Mouse (Mus musculus): Measurements from ENCODE around the gene Anxa5. TPM values are rescaled to one million over a fixed set of nuclear protein-coding genes. Genes with fewer than 3 reads are reported as not detected.

Anxa5 gene
- polyA plus RNA-seq, 1 experiment, result not detected

DNA sequence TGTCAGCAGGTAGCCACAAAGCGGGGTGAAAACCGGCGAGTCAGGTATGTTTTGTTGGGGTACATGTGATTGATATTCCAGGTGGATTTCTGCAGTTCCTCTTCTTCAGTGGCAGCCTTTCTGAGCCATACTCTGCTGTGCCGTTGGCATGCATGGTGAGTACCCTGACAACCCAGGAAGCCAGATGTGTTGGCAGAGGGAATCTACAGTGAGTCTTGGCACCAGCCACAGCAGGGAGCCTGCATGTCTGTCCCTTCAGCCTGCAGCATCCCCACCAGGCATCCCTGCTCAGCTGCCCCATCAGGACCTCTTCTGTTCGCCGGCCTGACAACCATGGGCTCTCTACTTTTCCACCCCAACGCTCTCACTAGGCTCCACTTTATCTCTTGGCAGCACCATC, 25.9 kb upstream of the Anxa5 start:
- TF ChIP-seq CTCF (IDR thresholded peaks at IDR 0.05; ENCODE audit: insufficient read depth, low read depth, low read length) (no peak), POLR2A (IDR thresholded peaks at IDR 0.05; ENCODE audit: insufficient read depth, low read depth, low read length) (no peak)
- Histone ChIP-seq H3K27ac (ENCODE audit: insufficient read depth, low read depth, low read length) (no peak overlapping the region), H3K4me1 (ENCODE audit: control insufficient read depth, insufficient read depth, low read length) (no peaks in the 10 kb centered on the region), H3K4me3 (ENCODE audit: insufficient read depth, low read depth, low read length) (no peak overlapping the region)
- WGBS, result 77% methylated on average over 7 of the region's 7 CpGs

DNA sequence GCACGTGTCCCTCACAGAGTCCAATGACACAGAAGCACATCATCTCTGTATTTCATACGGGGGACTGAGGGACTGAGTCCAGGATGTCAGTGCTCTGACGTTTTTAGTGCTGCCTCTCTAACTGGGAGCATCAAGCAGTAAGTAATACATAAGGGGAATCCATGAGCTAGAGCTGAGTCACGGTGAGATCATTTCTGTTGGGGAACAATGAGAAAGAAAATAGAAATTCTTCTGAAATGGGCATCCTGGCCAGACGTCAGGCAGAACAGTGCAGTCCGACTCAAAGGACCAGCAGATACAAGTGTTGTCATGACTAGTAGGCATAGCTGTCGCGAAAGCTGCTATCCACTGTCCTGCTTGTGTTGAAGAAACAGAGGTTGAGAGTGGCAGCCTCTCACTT, 25.3 kb upstream of the Anxa5 start:
- WGBS, result 72% methylated on average over 8 of the region's 8 CpGs

DNA sequence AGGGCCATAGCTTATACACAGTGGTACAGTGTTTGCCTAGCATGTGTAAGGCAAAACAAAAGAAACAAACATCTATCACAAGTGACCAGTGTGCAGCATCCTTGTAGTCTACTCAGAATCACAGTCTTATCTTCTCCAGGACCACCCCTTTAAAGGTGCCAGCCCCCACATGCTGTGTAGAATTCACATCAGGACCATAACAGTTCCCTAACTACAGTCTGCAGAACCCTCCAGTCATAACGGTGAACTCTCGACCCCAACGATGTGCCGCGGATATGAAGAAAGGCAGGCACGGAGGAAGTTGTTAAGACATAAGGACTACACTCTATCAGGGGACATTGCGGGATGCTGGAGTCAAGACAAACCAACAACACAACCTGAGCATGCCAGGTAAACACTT, 23.7 kb upstream of the Anxa5 start:
- Histone ChIP-seq H3K4me3 (ENCODE audit: insufficient read depth, low read depth, low read length) (no peak overlapping the region), H3K27ac (ENCODE audit: insufficient read depth, low read depth, low read length) (no peak overlapping the region), H3K4me1 (ENCODE audit: control insufficient read depth, insufficient read depth, low read length) (no peaks in the 10 kb centered on the region)
- TF ChIP-seq CTCF (IDR thresholded peaks at IDR 0.05; ENCODE audit: insufficient read depth, low read depth, low read length) (no peak), POLR2A (IDR thresholded peaks at IDR 0.05; ENCODE audit: insufficient read depth, low read depth, low read length) (no peak)
- WGBS, result 97% methylated on average over 7 of the region's 7 CpGs

More for the DNA sequence above, 25.3 kb upstream of the Anxa5 start:
- Histone ChIP-seq H3K4me3 (ENCODE audit: insufficient read depth, low read depth, low read length) (no peak overlapping the region), H3K4me1 (ENCODE audit: control insufficient read depth, insufficient read depth, low read length) (no peaks in the 10 kb centered on the region), H3K27ac (ENCODE audit: insufficient read depth, low read depth, low read length) (no peak overlapping the region)
- TF ChIP-seq CTCF (IDR thresholded peaks at IDR 0.05; ENCODE audit: insufficient read depth, low read depth, low read length), result no peak
- TF ChIP-seq POLR2A (IDR thresholded peaks at IDR 0.05; ENCODE audit: insufficient read depth, low read depth, low read length), result no peak

DNA sequence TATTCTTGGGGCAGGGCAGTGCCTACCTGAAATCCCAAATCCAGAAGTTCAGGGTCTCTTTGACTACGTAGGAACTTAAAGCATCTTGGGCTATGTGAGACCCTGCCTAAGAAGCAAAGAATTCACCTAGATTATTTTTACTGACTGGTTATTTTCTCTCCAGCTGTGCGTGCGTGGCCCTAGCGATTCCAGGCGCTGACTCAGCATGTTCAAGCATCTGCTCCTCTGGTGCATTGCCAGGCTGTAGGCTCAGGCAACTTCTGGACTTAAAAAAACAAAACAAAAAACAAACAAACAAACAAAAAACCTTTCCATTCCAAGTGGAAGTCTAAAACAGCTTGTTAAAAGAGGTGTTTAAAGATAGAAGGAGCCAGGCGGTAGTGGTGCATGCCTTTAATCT, 22.5 kb upstream of the Anxa5 start:
- TF ChIP-seq CTCF (IDR thresholded peaks at IDR 0.05; ENCODE audit: insufficient read depth, low read depth, low read length) (no peak), POLR2A (IDR thresholded peaks at IDR 0.05; ENCODE audit: insufficient read depth, low read depth, low read length) (no peak)
- no peak overlapping the region for H3K4me3 ChIP-seq (ENCODE audit: insufficient read depth, low read depth, low read length)
- WGBS, result 81% methylated on average over 6 of the region's 6 CpGs
- H3K27ac ChIP-seq (ENCODE audit: insufficient read depth, low read depth, low read length), result no peak overlapping the region
- H3K4me1 ChIP-seq (ENCODE audit: control insufficient read depth, insufficient read depth, low read length), result no peaks in the 10 kb centered on the region

DNA sequence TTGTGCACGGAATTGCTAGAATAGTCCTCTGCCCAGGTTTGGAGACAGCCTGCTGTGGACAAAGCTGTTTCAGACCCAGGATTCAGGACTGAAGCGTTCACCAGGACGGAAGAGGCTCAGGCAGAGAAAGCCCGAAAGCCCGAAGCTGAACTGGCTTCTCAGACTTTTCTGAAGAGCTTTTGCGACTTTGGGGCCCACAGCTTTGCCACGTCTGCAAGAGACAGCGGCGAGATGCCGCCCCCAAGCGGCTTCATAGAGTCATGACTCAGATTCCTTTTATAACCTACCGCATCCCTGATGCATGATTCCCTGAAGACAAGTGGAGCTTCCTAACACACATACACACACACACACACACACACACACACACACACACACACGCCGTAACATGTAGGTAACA, 21.1 kb upstream of the Anxa5 start:
- TF ChIP-seq POLR2A (IDR thresholded peaks at IDR 0.05; ENCODE audit: insufficient read depth, low read depth, low read length), result no peak
- peak; percentile 63 for TF ChIP-seq CTCF (IDR thresholded peaks at IDR 0.05; ENCODE audit: insufficient read depth, low read depth, low read length)
- Histone ChIP-seq H3K4me3 (ENCODE audit: insufficient read depth, low read depth, low read length) (no peak overlapping the region), H3K4me1 (ENCODE audit: control insufficient read depth, insufficient read depth, low read length) (no peaks in the 10 kb centered on the region), H3K27ac (ENCODE audit: insufficient read depth, low read depth, low read length) (no peak overlapping the region)
- WGBS, result 13% methylated on average over 14 of the region's 14 CpGs

DNA sequence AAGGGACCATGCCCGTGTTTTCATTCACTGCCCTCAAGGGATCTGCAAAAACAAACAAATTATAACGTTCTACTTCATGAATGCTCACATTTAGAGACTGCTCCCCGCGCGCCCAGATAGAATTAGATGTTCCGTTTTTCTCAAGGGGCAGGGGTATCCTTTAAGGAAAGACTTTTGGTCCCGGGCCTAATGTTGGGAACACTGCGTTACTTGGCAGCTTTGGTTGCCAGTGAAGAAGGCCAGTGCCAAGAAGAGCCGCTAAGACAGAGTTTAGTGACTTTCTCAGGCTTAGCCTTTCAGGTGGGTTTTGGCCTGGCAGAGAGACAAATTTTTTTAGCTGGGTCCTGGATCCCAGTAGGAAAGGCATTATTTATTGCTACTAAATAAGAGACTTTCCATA, 20.6 kb upstream of the Anxa5 start:
- H3K4me3 ChIP-seq (ENCODE audit: insufficient read depth, low read depth, low read length), result no peak overlapping the region
- TF ChIP-seq POLR2A (IDR thresholded peaks at IDR 0.05; ENCODE audit: insufficient read depth, low read depth, low read length), result no peak
- no peak for TF ChIP-seq CTCF (IDR thresholded peaks at IDR 0.05; ENCODE audit: insufficient read depth, low read depth, low read length)
- no peaks in the 10 kb centered on the region for H3K4me1 ChIP-seq (ENCODE audit: control insufficient read depth, insufficient read depth, low read length)
- H3K27ac ChIP-seq (ENCODE audit: insufficient read depth, low read depth, low read length), result no peak overlapping the region
- 73% methylated on average over 9 of the region's 9 CpGs for WGBS

DNA sequence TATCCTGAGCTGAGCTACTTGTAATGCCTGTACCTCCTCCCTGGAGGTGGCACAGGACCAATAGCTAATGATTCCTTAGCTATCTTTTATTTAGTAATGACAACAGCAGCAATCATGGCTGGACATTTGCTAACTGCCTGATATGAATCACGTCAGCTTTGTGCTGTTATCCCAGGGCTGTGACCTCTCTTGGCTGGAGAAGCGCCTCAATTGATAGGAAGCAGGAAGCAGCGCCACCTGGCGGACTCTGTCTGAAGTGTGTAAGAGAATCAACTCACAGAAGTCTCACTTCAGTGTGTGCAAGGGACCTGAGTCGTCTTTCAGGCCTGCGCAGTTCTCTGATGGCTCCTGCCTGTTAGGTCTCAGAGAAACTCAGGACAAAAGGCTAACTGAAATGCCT, 19.7 kb upstream of the Anxa5 start:
- Histone ChIP-seq H3K4me1 (ENCODE audit: control insufficient read depth, insufficient read depth, low read length) (no peaks in the 10 kb centered on the region), H3K27ac (ENCODE audit: insufficient read depth, low read depth, low read length) (no peak overlapping the region), H3K4me3 (ENCODE audit: insufficient read depth, low read depth, low read length) (no peak overlapping the region)
- WGBS, result 6% methylated on average over 6 of the region's 6 CpGs
- TF ChIP-seq POLR2A (IDR thresholded peaks at IDR 0.05; ENCODE audit: insufficient read depth, low read depth, low read length) (no peak), CTCF (IDR thresholded peaks at IDR 0.05; ENCODE audit: insufficient read depth, low read depth, low read length) (peak; percentile 64)

DNA sequence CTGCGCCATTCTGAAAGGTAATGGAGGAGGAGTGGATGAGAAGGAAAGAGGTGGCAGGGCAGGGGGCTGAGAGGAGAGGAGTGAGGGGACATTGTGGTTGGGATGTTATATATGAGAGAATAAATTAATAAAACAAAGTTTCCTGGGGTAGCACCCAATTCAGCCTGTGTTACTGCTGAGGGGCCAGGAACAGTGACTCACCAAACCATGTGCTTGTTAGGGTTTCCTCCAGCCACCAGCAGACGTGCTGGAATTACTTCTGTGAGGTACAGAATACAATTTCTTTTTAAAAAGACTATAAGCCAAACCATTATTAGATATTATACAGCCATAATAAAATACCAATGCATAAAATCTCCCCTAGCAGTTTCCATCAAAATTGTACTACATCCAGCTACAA, 18.9 kb upstream of the Anxa5 start:
- WGBS, result 74% methylated on average over 2 of the region's 2 CpGs
- H3K27ac ChIP-seq (ENCODE audit: insufficient read depth, low read depth, low read length), result no peak overlapping the region
- no peak for TF ChIP-seq CTCF (IDR thresholded peaks at IDR 0.05; ENCODE audit: insufficient read depth, low read depth, low read length)
- no peak for TF ChIP-seq POLR2A (IDR thresholded peaks at IDR 0.05; ENCODE audit: insufficient read depth, low read depth, low read length)

DNA sequence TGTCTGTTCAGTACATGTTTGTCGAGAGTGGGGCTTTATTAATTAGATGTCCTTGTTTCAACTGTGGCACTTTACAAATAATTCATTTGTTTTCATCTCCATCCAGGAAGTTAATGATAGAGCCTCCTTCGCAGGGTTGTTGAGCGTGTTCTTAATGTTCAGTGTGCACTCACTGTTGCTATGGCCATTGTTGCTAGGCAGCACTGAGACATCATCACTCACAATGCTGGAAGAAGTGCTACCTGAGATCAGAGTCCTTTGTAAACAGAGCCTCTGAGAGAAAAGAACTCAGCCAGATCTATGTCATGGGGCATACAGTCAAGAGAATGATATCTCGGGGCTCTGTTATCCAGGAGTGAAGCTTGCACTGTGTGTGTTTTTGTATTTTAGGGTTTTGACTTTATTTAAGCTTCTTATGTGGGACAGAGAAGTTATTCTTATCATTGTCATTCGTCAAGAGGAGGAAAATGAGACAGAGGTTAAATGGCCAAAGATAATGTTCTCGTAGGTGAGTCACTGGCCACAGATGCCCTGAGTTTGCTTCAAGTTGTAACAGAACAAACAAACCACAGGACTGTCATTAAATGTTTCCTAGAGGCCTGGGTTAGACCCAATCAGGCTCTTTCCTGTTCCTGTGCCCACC, 18.1 kb upstream of the Anxa5 start:
- 65% methylated on average over 6 of the region's 6 CpGs for WGBS
- TF ChIP-seq CTCF (IDR thresholded peaks at IDR 0.05; ENCODE audit: insufficient read depth, low read depth, low read length) (no peak), POLR2A (IDR thresholded peaks at IDR 0.05; ENCODE audit: insufficient read depth, low read depth, low read length) (no peak)
- H3K4me1 ChIP-seq (ENCODE audit: control insufficient read depth, insufficient read depth, low read length), result no peaks in the 10 kb centered on the region
- H3K4me3 ChIP-seq (ENCODE audit: insufficient read depth, low read depth, low read length), result no peak overlapping the region
- H3K27ac ChIP-seq (ENCODE audit: insufficient read depth, low read depth, low read length), result no peak overlapping the region

More for the DNA sequence above, 18.9 kb upstream of the Anxa5 start:
- H3K4me3 ChIP-seq (ENCODE audit: insufficient read depth, low read depth, low read length), result no peak overlapping the region
- no peaks in the 10 kb centered on the region for H3K4me1 ChIP-seq (ENCODE audit: control insufficient read depth, insufficient read depth, low read length)

Measured in olfactory bulb, adult 2 months (tissue).